Mouse (Mus musculus) olfactory bulb, adult 2 months (tissue): ENCODE measurements around the gene Lmcd1. TPM values are rescaled to one million over a fixed set of nuclear protein-coding genes. Genes with fewer than 3 reads are reported as not detected.

Source experiments
- H3K27ac ChIP-seq: fragments of 200-500 bp; 2 replicates; pipeline ENCODE4 v1.5.1; 2012; ENCODE audit warnings: low read depth, low read length; ENCODE audit not compliant: insufficient read depth
- H3K4me1 ChIP-seq: fragments of 200-500 bp; 2 replicates; pipeline ENCODE4 v1.6.1; 2012; ENCODE audit warnings: low read length; ENCODE audit not compliant: control insufficient read depth, insufficient read depth
- H3K4me3 ChIP-seq: fragments of 200-500 bp; 2 replicates; pipeline ENCODE4 v1.5.1; 2012; ENCODE audit warnings: mild to moderate bottlenecking, low read depth, low read length, moderate library complexity; ENCODE audit not compliant: insufficient read depth
- CTCF ChIP-seq: fragments of 200-500 bp; IDR thresholded peaks from 2 replicates; pipeline ENCODE4 v1.5.1; 2012; ENCODE audit warnings: low read depth, mild to moderate bottlenecking, low read length, moderate library complexity; ENCODE audit not compliant: insufficient read depth
- POLR2A ChIP-seq: fragments of 200-500 bp; IDR thresholded peaks from 2 replicates; pipeline ENCODE4 v1.6.1; 2012; ENCODE audit warnings: mild to moderate bottlenecking, low read depth, low read length, moderate library complexity; ENCODE audit not compliant: insufficient read depth
- WGBS: fragments of 180-500 bp; shearing (Covaris S2); methylation state at CpG from one replicate; pipeline ENCODE4 v1.1.7; 2018; 5-methylcytosine and 5-hydroxymethylcytosine counted together
- polyA plus RNA-seq: library from polyadenylated mRNA; stranded (reverse); fragments of >200 nt; gene quantifications from 2 replicates; pipeline ENCODE4 v1.2.4, GENCODE M21; 2012; ENCODE audit warnings: low replicate concordance; ENCODE audit not compliant: missing spikeins, insufficient read depth, insufficient read length

Lmcd1 gene
- polyA plus RNA-seq, 1 experiment: not detected

GRCm38 (mm10) chr6:112255388-112256225 lies 18.0 kb upstream of the Lmcd1 start:
- 69% methylated on average over 11 of the region's 11 CpGs for WGBS
- Histone ChIP-seq H3K4me3 (no peak overlapping the region), H3K4me1 (no peaks in the 10 kb centered on the region), H3K27ac (no peak overlapping the region)
- TF ChIP-seq CTCF: no peak
- TF ChIP-seq POLR2A: no peak

GRCm38 (mm10) chr6:112256599-112256998 lies 17.0 kb upstream of the Lmcd1 start:
- no peaks in the 10 kb centered on the region for H3K4me1 ChIP-seq
- H3K4me3 ChIP-seq: no peak overlapping the region
- no peak for TF ChIP-seq CTCF
- TF ChIP-seq POLR2A: no peak
- H3K27ac ChIP-seq: no peak overlapping the region
- 95% methylated on average over 6 of the region's 6 CpGs for WGBS

- H3K4me3 ChIP-seq: no peak overlapping the region
- TF ChIP-seq POLR2A (no peak), CTCF (no peak)
- no peaks in the 10 kb centered on the region for H3K4me1 ChIP-seq
- no peak overlapping the region for H3K27ac ChIP-seq
Measured at GRCm38 (mm10) chr6:112261089-112261488, 12.5 kb upstream of the Lmcd1 start.

- Histone ChIP-seq H3K27ac (no peak overlapping the region), H3K4me3 (no peak overlapping the region), H3K4me1 (no peaks in the 10 kb centered on the region)
- 95% methylated on average over 1 of the region's 1 CpGs for WGBS
- TF ChIP-seq POLR2A (no peak), CTCF (no peak)
Measured at GRCm38 (mm10) chr6:112264321-112264720, 9.2 kb upstream of the Lmcd1 start.

- WGBS: 27% methylated on average over 1 of the region's 1 CpGs
- no peak overlapping the region for H3K27ac ChIP-seq
- H3K4me3 ChIP-seq: no peak overlapping the region
- no peak for TF ChIP-seq POLR2A
- TF ChIP-seq CTCF: no peak
- no peaks in the 10 kb centered on the region for H3K4me1 ChIP-seq
Measured at GRCm38 (mm10) chr6:112266631-112267030, 6.9 kb upstream of the Lmcd1 start.

GRCm38 (mm10) chr6:112267661-112268357 lies 5.7 kb upstream of the Lmcd1 start:
- H3K4me3 ChIP-seq: no peak overlapping the region
- H3K4me1 ChIP-seq: no peaks in the 10 kb centered on the region
- no peak overlapping the region for H3K27ac ChIP-seq
- WGBS: 67% methylated on average over 6 of the region's 6 CpGs
- no peak for TF ChIP-seq CTCF
- TF ChIP-seq POLR2A: no peak

GRCm38 (mm10) chr6:112274261-112275055 lies 900 bp downstream of the Lmcd1 start:
- H3K4me1 ChIP-seq: peaks cover 12% of the 10 kb centered on the region
- H3K27ac ChIP-seq: no peak overlapping the region
- peak overlapping the region; percentile 23 for H3K4me3 ChIP-seq
- TF ChIP-seq POLR2A (no peak), CTCF (no peak)
- 15% methylated on average over 9 of the region's 9 CpGs for WGBS

- WGBS: 83% methylated on average over 6 of the region's 6 CpGs
- no peak for TF ChIP-seq POLR2A
- TF ChIP-seq CTCF: no peak
Measured at GRCm38 (mm10) chr6:112275731-112276245, 2.2 kb downstream of the Lmcd1 start.

GRCm38 (mm10) chr6:112278805-112279204 lies 5.2 kb downstream of the Lmcd1 start:
- Histone ChIP-seq H3K4me3 (no peak overlapping the region), H3K27ac (no peak overlapping the region), H3K4me1 (peaks cover 5% of the 10 kb centered on the region)
- WGBS: 94% methylated on average over 1 of the region's 1 CpGs
- TF ChIP-seq POLR2A: no peak

More at GRCm38 (mm10) chr6:112275731-112276245, 2.2 kb downstream of the Lmcd1 start:
- Histone ChIP-seq H3K4me3 (no peak overlapping the region), H3K4me1 (peaks cover 12% of the 10 kb centered on the region), H3K27ac (no peak overlapping the region)
